Mouse (Mus musculus): Measurements from ENCODE around the gene Disc1. TPM values are rescaled to one million over a fixed set of nuclear protein-coding genes. Genes with fewer than 3 reads are reported as not detected.

Disc1 gene
- total RNA-seq (2015) (1.0 and 1.2 TPM in 2 replicates), total RNA-seq (2017) (1.1 and 1.4 TPM in 2 replicates)

- ATAC-seq (replicated peaks; ENCODE audit: poor library complexity): peak; percentile 47
These were observed at the start of gene Disc1 for GRCm38 (mm10) chr8:125053505-125054435. TSS of gene Disc1 (plus strand) at chr8:125054195.

GRCm38 (mm10) chr8:125012695-125013627 is 41.0 kb upstream of the Disc1 start, which contains the start of gene Tsnax:
TSS of gene Tsnax (plus strand) at chr8:125012997.
- peak; percentile 99 for ATAC-seq (replicated peaks; ENCODE audit: poor library complexity)

- no peak for ATAC-seq (replicated peaks; ENCODE audit: poor library complexity)
These were observed 29.9 kb upstream of the Disc1 start for GRCm38 (mm10) chr8:125024085-125024484.

- no peak for ATAC-seq (replicated peaks; ENCODE audit: poor library complexity)
These were observed 26.8 kb upstream of the Disc1 start for GRCm38 (mm10) chr8:125027211-125027610.

GRCm38 (mm10) chr8:125028841-125029240 is 25.2 kb upstream of the Disc1 start:
- no peak for ATAC-seq (replicated peaks; ENCODE audit: poor library complexity)

GRCm38 (mm10) chr8:125031276-125031675 is 22.7 kb upstream of the Disc1 start:
- ATAC-seq (replicated peaks; ENCODE audit: poor library complexity): peak; percentile 93

- peak; percentile 80 for ATAC-seq (replicated peaks; ENCODE audit: poor library complexity)
These were observed 19.3 kb upstream of the Disc1 start for GRCm38 (mm10) chr8:125034669-125035068.

GRCm38 (mm10) chr8:125037081-125037480 is 16.9 kb upstream of the Disc1 start:
- no peak for ATAC-seq (replicated peaks; ENCODE audit: poor library complexity)

GRCm38 (mm10) chr8:125038731-125039130 is 15.3 kb upstream of the Disc1 start:
- no peak for ATAC-seq (replicated peaks; ENCODE audit: poor library complexity)

GRCm38 (mm10) chr8:125040587-125041375 is 13.2 kb upstream of the Disc1 start:
- ATAC-seq (replicated peaks; ENCODE audit: poor library complexity): no peak

- no peak for ATAC-seq (replicated peaks; ENCODE audit: poor library complexity)
These were observed 12.5 kb upstream of the Disc1 start for GRCm38 (mm10) chr8:125041496-125041895.

- no peak for ATAC-seq (replicated peaks; ENCODE audit: poor library complexity)
These were observed 10.6 kb upstream of the Disc1 start for GRCm38 (mm10) chr8:125043394-125043793.

- no peak for ATAC-seq (replicated peaks; ENCODE audit: poor library complexity)
These were observed 10.1 kb upstream of the Disc1 start for GRCm38 (mm10) chr8:125043935-125044334.

GRCm38 (mm10) chr8:125045760-125046159 is 8.2 kb upstream of the Disc1 start:
- ATAC-seq (replicated peaks; ENCODE audit: poor library complexity): no peak

- no peak for ATAC-seq (replicated peaks; ENCODE audit: poor library complexity)
These were observed 4.8 kb upstream of the Disc1 start for GRCm38 (mm10) chr8:125049051-125049750.

GRCm38 (mm10) chr8:125049826-125050225 is 4.2 kb upstream of the Disc1 start:
- no peak for ATAC-seq (replicated peaks; ENCODE audit: poor library complexity)

- peak; percentile 72 for ATAC-seq (replicated peaks; ENCODE audit: poor library complexity)
These were observed 2.0 kb upstream of the Disc1 start for GRCm38 (mm10) chr8:125052026-125052425.

GRCm38 (mm10) chr8:125054436-125054810 is 428 bp downstream of the Disc1 start:
- peak; percentile 47 for ATAC-seq (replicated peaks; ENCODE audit: poor library complexity)

GRCm38 (mm10) chr8:125060904-125061303 is 6.9 kb downstream of the Disc1 start:
- no peak for ATAC-seq (replicated peaks; ENCODE audit: poor library complexity)

GRCm38 (mm10) chr8:125065596-125065995 is 11.6 kb downstream of the Disc1 start:
- ATAC-seq (replicated peaks; ENCODE audit: poor library complexity): no peak

Measured in megakaryocyte progenitor cell, adult 5-6 weeks (primary cell).